Mouse (Mus musculus): ENCODE data around the gene Spata18.

Spata18 gene

GRCm38 (mm10) chr5:73651061-73651854, at the start of gene Spata18:
Gene Spata18 (plus strand): TSS chr5:73651379.
- no peak for DNase-seq

DNA sequence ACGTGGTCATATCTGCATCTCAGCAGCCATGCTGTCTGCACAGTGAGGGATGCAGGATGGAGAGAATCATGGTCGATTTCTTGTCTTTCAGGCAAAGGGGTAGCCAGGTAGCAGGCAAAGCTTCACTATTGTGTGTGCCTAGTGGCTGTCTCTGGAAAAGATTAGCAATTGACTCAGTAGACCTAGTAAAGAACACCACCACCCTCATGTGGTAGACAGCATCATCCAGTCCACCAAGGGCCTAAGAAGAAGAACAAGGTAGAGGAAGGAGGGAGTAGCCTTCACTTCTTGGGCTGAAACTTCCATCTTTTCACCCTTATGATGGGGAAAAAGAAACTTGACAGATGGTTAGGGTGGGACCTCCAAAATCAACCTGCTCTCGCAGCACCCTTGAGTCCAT, 48.3 kb upstream of the Spata18 start:
- no peak for DNase-seq

DNA sequence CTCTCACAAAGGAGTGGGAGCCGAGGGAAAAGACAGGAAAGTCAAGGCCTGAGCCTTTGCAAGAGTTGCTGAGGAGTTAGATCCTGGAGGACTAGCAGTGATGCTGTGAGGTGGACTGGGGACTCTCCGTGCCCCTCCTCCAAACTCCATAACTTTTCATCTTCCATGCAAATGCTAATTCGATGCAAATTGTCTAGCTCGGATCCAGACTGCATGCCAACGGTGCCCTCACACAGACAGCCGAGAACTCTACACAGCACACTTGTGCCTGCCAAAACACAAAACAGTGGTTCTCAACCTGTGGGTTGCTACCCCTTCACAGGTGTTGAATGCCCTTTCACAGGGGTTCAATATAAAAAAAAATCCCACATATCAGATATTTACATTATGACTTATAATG, 46.6 kb upstream of the Spata18 start:
- DNase-seq: no peak

DNA sequence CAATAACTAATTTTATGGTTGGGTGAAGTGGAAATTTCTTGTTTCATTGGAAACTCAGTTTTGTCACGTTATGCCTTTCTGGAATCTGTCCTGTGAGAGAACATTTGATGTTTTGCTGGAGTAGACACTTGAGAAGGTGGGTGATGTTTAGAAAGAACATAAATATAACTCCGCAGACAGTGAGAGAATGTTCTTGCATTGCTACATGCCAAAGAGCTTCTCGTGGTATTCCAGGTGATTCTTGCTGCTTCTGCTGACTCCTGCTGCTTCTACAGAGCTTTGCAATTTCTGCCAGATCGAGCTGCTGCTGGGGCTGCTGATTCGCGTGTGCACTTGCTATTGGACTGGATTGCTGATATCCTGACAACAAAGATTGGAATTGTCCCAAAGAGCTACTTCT, 46.2 kb upstream of the Spata18 start:
- no peak for DNase-seq

- DNase-seq: no peak
These were observed 40.1 kb upstream of the Spata18 start for GRCm38 (mm10) chr5:73611071-73611470.

DNA sequence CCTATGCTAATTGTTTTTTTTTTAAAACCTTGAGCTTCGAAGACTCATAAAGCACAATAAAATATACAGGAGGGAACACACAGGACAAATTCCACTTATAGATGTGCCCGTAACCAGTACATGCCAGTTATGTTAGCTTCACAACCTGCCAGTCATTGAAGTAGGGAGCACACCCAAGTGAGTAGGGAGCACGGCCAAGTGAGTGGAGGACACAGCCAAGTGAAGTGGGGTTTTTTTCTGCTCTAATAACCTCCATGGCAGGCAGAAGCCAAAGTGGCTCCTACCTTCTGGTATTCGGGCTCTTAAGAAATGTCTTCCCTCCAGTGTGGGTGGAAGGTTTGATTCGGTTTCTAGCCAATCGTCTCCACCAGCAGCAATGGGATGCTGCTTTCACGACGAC, 37.9 kb upstream of the Spata18 start:
- DNase-seq: no peak

DNA sequence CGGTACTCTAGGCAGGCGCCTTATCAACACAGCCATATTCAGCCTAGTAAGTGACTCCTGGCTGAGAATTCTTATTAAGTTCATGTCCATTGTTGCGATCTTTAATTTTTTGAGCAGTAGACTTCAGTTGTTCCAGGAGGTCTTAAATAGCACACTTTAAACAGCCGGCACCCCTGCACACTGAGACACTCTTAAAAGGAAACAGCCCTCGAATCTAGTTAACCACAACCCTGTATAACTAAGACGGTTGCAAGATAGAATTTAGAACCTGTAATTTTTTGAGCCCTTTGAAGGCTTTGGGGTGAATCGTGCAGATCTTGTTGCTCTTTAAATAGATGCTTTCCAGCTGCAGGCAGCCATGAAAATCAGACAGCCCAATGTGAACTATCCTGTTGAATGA, 36.0 kb upstream of the Spata18 start:
- DNase-seq: no peak

DNA sequence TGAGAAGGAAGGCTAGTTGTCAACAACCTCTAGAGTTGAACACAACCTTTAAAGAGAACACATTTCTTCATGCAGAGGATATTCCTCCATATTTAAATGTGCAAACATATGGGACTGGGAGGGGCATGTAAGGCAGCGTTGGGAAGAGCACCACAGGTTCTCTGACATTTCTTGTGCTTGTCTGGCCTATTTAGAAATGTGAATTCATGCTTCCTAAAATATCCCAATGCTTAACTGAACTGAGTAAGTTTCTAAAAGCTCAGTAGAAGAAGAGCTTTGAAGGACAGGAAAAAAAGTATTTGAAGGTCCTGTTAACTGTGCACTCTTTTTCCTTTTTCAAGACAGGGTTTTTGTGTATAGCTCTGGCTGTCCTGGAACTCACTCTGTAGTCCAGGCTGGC, 32.2 kb upstream of the Spata18 start:
- DNase-seq: no peak

DNA sequence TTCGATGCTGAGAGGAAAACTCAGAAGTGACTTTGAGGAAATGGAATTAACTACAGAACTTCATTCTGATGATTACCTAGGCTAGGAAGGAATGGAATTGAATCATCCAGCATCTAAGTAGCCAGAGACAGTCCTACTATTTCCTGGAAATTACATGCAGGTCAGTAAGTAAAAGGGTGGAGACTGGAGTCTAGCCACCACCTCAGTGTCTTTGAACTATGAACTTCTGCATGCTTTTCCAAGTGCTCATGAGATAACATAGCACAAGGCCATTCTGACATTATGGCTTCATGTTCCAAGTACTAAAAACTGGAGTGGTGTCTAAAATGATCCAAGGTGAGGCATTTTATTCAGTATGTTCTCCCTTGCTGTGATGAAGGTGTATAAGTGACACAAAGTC, 25.7 kb upstream of the Spata18 start:
- no peak for DNase-seq

DNA sequence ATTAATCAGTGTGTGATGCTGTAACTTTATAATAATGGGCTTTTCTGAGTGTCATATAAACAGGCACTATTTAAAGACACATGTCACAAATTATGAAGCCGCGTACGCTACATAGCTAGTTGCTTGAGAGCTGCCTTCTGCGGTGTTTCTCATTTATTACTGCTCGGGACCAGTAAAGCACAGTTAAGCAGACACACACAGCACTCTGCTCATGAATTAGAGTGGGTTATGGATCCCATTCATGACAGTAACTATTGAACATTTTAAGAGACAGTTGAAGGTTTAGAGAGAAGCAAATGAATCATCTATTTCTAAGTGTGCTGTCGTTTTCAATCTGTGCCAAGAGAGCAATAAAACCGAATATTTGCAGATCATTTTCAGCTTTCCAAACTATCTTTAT, 24.3 kb upstream of the Spata18 start:
- no peak for DNase-seq

DNA sequence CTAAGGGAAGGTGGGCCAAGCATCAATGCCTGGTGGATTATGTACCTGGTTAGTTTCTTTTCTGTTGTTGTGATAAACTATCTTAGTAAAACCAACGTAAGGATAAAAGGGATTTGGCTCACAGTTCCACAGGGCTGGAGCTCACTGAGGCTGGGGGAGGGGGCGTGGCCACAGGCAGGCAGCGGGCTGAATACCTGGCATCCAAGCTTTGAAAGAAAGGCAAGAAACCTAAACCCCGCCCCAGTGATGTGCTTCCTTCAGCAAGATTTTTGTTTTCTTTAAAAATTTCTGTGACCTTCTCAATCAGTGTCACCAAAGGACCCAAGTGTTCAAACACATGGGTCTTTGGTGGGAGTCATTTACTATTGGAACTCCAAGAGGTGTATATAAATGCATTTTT, 23.6 kb upstream of the Spata18 start:
- DNase-seq: no peak

DNA sequence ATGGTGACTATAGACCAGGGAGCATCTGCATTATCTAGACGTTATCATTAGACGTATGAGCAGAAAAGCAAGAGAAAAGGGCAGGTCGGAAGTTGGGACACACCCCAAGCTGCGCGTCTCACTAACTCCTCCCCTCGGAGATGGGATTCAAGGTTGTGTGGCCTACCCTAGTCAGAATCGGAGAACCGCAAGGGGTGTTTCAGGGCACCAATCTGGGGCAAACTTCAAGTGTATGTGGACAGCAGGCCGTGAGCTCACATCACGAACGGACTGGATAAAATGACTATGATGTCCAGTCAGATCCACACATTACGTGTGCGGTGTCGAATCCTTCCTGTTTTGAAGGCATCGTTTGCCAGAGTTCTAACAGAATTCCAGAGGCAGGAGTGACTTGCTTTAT, 23.2 kb upstream of the Spata18 start:
- DNase-seq: no peak

- DNase-seq: no peak
These were observed 21.0 kb upstream of the Spata18 start for GRCm38 (mm10) chr5:73630141-73630540.

- no peak for DNase-seq
These were observed 20.1 kb upstream of the Spata18 start for GRCm38 (mm10) chr5:73631001-73631558.

GRCm38 (mm10) chr5:73632291-73632690, 18.9 kb upstream of the Spata18 start, which contains the start of gene Lrrc66:
Gene Lrrc66 (minus strand): TSS chr5:73632526.
- DNase-seq: no peak

DNA sequence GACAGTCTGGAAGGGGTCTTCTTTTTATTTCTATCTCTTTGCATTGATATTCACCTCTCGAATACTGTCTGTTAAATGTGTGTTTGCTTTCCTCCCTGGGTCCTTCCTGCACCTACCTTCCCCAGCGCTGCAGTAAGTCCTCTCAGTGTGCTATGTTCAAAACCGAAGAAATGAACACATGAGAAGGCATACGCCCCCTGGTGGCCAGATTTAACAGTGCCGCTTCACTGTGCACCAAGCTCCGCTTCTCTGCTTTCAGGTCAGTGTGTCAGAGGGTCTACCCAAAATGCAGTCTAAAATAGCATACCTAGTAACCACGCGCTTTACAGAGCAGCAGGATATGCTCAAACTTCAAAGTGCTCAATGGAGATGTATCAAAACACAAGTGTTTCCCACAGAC, 18.0 kb upstream of the Spata18 start:
- peak; percentile 75 for DNase-seq

DNA sequence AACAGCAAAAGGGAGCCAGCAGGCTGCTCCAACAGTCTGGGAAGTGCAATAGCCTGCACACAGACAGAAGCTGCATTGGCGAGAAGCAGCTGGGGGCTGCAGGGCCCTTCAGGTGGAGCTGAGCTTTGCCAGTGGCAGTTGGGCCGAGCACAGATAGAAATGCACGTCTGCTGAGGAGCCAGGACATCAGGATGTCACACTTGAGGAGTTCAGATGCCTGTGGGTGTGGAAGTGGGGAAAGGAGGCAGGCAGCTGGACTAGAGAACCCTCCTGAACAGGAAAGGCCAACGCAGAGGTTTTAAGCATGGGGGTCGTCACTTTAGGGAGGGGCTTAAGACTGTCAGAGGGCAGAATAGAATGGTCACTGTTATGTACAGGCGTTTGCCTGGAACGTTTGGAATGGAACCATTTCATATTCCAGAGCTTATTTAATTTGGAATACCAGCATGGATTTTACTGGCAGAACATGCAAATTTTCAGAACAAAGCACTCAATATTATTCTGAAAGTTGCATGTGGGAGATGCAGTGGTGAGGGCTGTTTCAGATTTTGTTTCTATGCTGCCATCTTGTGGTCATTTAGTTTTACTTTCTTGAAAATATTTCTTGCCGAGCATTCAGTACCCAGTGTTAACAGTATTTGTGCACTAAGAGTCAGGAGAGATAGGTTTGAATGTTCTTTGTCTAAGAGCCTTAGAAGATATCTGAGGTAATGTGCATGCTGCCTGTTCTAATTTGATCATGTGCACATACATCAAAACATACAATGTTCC, 13.7 kb upstream of the Spata18 start:
- DNase-seq: peak; percentile 62

DNA sequence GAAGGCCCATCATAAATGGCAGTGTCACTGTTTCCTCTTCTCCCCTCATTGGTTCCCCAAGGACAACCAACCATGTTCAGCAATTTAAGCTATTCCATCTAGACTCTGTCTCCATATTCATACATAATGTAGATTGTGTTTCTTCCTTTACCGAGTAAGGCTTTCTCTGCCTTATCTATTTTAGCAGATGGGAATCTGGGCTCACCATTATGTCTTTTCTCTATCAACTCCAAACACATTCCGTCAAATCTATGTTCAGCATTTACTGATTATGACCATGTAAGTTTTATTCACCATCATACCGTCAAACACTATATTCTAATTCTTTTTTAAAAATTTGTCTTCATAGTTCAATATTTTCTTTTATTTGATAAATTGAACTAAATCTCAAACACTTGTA, 10.1 kb upstream of the Spata18 start:
- no peak for DNase-seq

GRCm38 (mm10) chr5:73642091-73642490, 9.1 kb upstream of the Spata18 start:
- no peak for DNase-seq

DNA sequence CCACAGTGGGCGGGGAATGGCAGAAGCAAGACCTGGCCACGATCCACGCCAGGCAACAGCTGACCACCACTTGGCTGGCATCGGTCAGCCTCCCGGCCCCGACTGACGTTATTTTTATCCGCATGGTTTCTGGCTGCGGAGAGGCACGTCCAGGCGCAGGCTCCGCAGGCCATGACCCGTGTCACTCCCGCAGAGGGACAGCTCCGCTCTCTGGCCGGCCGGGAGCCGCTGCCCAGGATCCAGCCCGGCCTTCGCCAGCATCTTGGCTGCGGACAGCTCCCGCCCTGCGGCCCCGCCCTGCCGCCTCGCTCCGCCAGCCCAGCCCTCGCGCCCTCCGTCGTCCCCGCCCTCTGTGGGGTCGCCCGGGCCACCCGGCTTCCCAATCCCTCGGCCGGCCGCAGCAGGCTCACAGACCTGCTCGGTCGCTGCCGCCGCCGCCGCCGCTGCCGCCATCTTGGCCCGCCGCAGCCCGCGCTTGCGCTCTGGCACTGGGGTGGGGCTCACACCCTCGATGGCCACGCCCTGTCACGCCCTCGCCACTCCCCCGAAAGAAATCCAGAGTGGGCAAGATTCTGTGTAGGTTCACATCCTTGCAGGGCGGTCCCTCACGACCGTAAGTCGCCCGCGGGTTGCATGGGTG, 3.8 kb upstream of the Spata18 start, which contains the start of gene Sgcb:
TSS of gene Sgcb (minus strand) at position 530 of the 640 bp plus-strand sequence.
- peak; percentile 89 for DNase-seq

GRCm38 (mm10) chr5:73650365-73650964, 714 bp upstream of the Spata18 start:
- DNase-seq: no peak

DNA sequence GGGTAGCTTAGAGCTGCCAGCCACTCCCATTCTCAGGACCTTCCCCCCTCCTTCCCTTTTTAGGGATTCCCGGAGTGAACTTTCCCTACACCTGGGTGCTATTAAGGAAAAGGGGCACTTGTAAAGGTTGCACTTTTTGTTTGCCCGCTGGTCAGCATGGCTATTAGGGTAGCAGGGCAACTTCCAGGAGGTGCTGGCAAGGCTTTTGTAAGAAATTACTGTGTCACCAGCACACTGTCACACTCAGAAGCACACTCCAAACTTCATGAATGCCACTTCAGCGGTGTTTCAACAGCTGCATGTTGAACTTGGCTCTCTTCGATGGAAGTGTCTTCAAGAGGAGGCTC, 649 bp downstream of the Spata18 start:
- no peak for DNase-seq

- no peak for DNase-seq
These were observed 15.5 kb downstream of the Spata18 start for GRCm38 (mm10) chr5:73666695-73667094.

Data from cerebellum, adult 9-10 months (tissue).